Mouse (Mus musculus): ENCODE measurements around the gene Cbr1.
"Not testable (repeated sequence)": the region's sequence is repeated elsewhere in the genome, so short reads cannot be mapped to it uniquely, and the experiment has no call there.

Cbr1 gene

DNA sequence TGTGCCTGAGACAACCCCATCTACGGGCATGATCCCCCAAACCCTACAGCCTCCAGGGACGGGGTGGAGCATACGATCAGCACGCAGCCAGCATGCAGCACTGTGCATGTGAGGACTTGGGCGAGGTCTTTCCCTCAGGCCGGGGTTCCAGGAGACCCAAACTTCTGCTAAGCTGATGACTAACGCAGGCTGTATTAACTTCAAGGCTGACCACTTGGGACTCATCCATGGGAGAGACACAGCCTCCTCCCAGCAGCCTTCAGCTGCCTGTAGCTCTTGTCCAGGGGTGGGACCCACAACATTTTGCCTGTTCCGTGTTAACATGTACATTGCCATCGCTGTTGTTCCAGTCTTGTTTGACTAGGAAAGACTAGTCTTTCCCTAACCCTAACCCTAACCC is 8.1 kb upstream of the Cbr1 start:
- no peak for DNase-seq (ENCODE audit: low spot score in 2 of 2)

GRCm38 (mm10) chr16:93599461-93599860 is 6.2 kb upstream of the Cbr1 start:
- DNase-seq (ENCODE audit: low spot score in 2 of 2), result no peak

DNA sequence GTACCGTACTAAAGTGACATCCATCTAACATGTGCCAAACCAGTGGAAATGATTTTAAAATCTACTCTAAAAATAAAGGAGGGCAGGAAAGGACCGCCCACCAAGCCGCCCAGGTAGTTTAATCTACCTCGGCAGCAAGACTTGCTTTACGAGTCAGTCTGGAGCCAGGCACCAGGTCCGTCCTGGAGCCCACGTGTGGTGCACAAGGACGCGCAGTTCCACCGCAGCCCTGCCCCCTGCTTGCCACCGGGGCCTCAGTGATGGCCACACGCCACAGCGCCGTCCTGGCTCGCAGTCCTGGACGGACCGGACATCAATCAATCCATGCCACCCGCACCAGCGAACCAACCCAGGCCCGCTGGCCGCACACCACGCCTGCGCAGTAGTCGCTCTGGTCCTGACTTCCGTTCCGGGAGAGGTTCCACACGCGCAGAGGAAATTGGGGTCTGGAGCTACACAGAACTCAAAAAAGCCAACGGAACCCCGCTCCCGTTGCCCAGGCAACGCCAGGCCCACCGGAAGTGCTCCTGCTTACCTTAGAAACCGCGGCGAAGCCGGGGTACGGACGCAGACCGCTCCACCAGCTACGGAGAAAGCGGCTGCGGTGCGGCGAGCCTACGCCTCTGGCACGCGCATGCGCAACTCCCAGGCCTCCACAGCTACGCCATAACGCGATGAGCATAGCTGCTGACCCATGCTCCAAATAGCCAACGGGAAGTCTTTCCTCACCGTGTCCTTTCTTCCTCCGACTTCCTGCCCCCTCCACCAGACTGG is 2.0 kb upstream of the Cbr1 start, which contains the start of gene Setd4:
Setd4 (minus strand) TSS at position 625 of the 774 bp plus-strand sequence.
- peak; percentile 95 to 96 for DNase-seq (ENCODE audit: low spot score in 2 of 2)

- peak; percentile 17 to 54 for DNase-seq (ENCODE audit: low spot score in 2 of 2)
Measured at GRCm38 (mm10) chr16:93604481-93604969, 1.1 kb upstream of the Cbr1 start.

GRCm38 (mm10) chr16:93606146-93606545 is 493 bp downstream of the Cbr1 start:
- no peak for DNase-seq (ENCODE audit: low spot score in 2 of 2)

- peak; percentile 78 to 79 for DNase-seq (ENCODE audit: low spot score in 2 of 2)
Measured at GRCm38 (mm10) chr16:93607669-93608101, 2.0 kb downstream of the Cbr1 start.

DNA sequence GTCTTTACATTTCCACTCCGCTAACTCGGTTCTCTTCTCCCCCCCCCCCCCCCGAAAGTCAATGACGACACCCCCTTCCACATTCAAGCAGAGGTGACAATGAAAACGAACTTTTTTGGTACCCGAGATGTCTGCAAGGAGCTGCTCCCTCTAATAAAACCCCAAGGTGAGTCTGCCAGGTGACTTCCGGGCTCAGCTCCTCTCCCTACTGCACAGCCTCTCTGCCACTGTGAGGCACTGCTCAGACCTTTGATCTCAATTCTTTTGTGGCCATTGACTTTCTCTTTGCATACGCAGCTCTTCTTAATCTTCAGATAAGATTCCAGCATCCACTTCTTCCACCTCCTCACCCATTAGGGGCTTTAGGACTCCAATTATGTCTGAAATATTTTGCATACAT is 3.1 kb downstream of the Cbr1 start:
- DNase-seq (ENCODE audit: low spot score in 2 of 2), result no peak

DNA sequence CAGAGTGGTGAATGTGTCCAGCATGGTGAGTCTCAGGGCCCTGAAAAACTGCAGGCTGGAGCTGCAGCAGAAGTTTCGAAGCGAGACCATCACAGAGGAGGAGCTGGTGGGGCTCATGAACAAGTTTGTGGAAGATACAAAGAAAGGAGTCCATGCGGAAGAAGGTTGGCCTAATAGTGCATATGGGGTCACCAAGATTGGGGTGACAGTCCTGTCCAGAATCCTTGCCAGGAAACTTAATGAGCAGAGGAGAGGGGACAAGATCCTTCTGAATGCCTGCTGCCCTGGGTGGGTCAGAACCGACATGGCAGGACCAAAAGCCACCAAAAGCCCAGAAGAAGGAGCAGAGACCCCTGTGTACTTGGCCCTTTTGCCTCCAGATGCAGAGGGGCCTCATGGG is 4.1 kb downstream of the Cbr1 start:
- no peak for DNase-seq (ENCODE audit: low spot score in 2 of 2)

DNA sequence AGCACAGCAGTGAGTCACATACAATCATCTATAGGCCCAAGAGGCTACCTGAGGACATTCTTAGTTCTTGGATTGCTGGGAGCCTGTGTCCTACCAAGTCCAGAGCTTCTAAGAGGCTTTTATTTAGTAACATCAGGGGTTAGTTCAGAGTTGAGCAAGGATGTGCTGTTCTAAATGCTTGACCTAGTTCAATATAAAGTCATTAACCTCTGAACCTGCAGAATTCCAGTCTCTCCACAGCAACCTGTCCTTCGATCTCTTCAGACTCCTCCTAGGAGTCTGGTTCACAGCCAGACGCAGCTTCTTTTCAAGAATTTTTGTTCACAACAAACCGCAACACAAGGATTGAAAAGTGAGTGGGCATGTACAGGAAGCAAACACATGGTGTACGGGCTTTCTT is 5.3 kb downstream of the Cbr1 start:
- no peak for DNase-seq (ENCODE audit: low spot score in 2 of 2)

GRCm38 (mm10) chr16:93615118-93615870 is 9.6 kb downstream of the Cbr1 start:
- peak; percentile 59 to 63 for DNase-seq (ENCODE audit: low spot score in 2 of 2)

DNA sequence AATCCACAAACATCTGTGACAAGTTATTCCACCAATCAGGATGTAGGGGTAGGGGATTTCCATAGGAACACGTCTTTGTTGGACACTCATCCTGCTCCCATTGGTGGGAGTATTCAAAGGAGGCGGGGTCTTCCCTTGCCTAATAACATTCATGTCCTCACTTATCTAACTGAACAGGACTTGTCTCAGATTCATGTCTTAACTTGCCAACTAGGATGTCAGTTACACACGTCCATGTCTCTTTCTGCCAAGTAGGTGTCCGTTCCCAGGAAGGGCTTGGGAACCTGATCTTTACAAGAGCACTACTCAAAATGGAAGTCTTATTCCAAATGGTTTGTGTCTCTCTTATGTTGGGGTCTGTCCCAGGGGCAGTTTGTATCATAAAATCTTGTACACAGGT is 18.1 kb downstream of the Cbr1 start:
- DNase-seq (ENCODE audit: low spot score in 2 of 2), result not testable (repeated sequence)

DNA sequence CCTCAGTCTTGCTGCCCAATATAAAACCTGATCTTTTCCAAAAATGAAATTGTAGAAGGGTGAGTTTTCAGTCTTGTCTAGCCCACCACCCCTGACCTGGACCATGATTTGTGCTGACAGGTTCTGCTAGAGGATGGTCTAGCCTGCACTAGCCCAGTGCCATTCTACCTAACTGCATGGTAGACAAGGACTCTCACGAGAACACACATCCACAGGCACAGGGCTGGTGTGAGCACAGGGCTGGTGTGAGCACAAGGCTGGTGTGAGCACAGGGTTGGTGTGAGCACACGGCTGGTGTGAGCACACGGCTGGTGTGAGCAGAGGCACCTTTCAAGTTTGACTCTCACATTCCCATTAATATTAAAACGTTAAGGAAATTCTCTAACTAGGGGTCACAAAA is 19.0 kb downstream of the Cbr1 start:
- DNase-seq (ENCODE audit: low spot score in 2 of 2), result no peak

GRCm38 (mm10) chr16:93626745-93627144 is 21.1 kb downstream of the Cbr1 start:
- no peak for DNase-seq (ENCODE audit: low spot score in 2 of 2)

GRCm38 (mm10) chr16:93627761-93628400 is 22.2 kb downstream of the Cbr1 start, which contains the start of gene Gm5678:
TSS of gene Gm5678 (plus strand) at chr16:93628097.
- DNase-seq (ENCODE audit: low spot score in 2 of 2), result peak; percentile 48 to 64

- no peak for DNase-seq (ENCODE audit: low spot score in 2 of 2)
Measured at GRCm38 (mm10) chr16:93644006-93644405, 38.4 kb downstream of the Cbr1 start.

GRCm38 (mm10) chr16:93648441-93649183 is 43.0 kb downstream of the Cbr1 start:
- DNase-seq (ENCODE audit: low spot score in 2 of 2), result no peak
